Mouse (Mus musculus) liver, postnatal 0 days (tissue): ENCODE data around the gene Gm10273.

Experiments
- CTCF ChIP-seq: sonication (generic); IDR thresholded peaks from 2 replicates; pipeline ENCODE4 v1.5.1; 2016; ENCODE audit warnings: antibody characterized with exemption, low read depth
- EP300 ChIP-seq: IDR thresholded peaks from 2 replicates; pipeline ENCODE4 v1.6.1; 2016; ENCODE audit warnings: antibody characterized with exemption, low read depth, mild to moderate bottlenecking

GRCm38 (mm10) chr10:59438651-59439050 lies 43.2 kb downstream of the Gm10273 start:
- TF ChIP-seq CTCF (no peak), EP300 (no peak)
